Comparison of ENCODE assay signal across 9 mouse cellular contexts in the genomic region with DNA sequence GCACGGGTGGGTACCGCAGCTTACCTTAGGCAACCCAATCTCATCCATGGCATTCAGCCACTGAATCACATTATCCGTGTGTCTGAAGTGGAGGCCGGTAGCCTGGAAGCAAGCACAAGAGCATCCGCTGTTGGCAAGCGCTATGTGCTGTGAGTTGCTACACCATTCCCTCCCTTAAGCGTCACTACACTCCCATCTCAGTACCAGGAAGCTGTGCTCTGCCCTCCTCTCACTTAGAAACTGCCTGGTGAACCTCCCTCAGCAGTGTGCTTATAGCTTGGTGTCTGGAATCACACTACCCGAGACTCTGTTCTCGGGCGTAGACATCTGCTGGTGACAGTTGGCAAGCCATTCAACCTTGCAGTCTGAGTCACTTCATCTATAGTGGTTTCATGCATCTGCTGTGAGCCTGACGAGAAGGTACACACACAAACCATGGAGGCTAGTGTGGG. TPM values are rescaled to one million over a fixed set of nuclear protein-coding genes. Genes with fewer than 3 reads are reported as not detected.
DNase-seq lines count a peak whose midpoint lies in the region; ATAC-seq and TF ChIP-seq lines count a peak whose summit lies in the region.
"Had no signal": no experiment of that assay in that cellular context is flagged by ENCODE, and none has a peak within 500 bp of the region (broad histone marks: within the 10 kb centered on the region; RNA-seq: fewer than 3 reads in every experiment).

No protein-coding gene starts in this region.

- H3K27me3 ChIP-seq in hindbrain, embryonic 13.5 days = no peaks in the 10 kb centered on the region
- no peaks in the 10 kb centered on the region for H3K27me3 ChIP-seq in hindbrain, embryonic 11.5 days (ENCODE audit: control insufficient read depth, insufficient read depth, low read length)
- no peaks in the 10 kb centered on the region for H3K27me3 ChIP-seq in myocyte (ENCODE audit: control insufficient read depth, insufficient read depth, insufficient read length)
- H3K27me3 ChIP-seq: kidney, embryonic 15.5 days had no signal

- no peak overlapping the region; the same call in 1 of the 2 replicates for H3K9ac ChIP-seq in hindbrain, embryonic 13.5 days
- H3K9ac ChIP-seq in hindbrain, embryonic 11.5 days (ENCODE audit: low read depth, low read length) = no peak overlapping the region
- H3K9ac ChIP-seq: kidney, embryonic 15.5 days had no signal

- no peak for TF ChIP-seq POLR2A in myocyte (IDR thresholded peaks at IDR 0.05; ENCODE audit: insufficient read length, low read depth)

- no peak for ATAC-seq in hindbrain, embryonic 13.5 days (ENCODE audit: low FRiP score)
- no peak for ATAC-seq in hindbrain, embryonic 11.5 days (ENCODE audit: low FRiP score)

- peaks cover 94% of the 10 kb centered on the region for H3K79me2 ChIP-seq in myocyte (ENCODE audit: control insufficient read depth, insufficient read depth)

- WGBS in hindbrain, embryonic 13.5 days = 84% methylated on average over 11 of the region's 11 CpGs
- WGBS in hindbrain, embryonic 11.5 days = 96% methylated on average over 11 of the region's 11 CpGs

- H3K4me2 ChIP-seq in hindbrain, embryonic 13.5 days = no peak overlapping the region
- no peak overlapping the region for H3K4me2 ChIP-seq in hindbrain, embryonic 11.5 days (replicated peaks; ENCODE audit: low read depth, low read length)
- no peak overlapping the region for H3K4me2 ChIP-seq in myocyte (ENCODE audit: low read depth)
- H3K4me2 ChIP-seq: kidney, embryonic 15.5 days had no signal

- H3K27ac ChIP-seq in hindbrain, embryonic 13.5 days = peak overlapping the region; percentile 56; the same call in 1 of the 2 replicates
- H3K27ac ChIP-seq in hindbrain, embryonic 11.5 days (ENCODE audit: low read depth, low read length) = no peak overlapping the region

- H3K4me3 ChIP-seq in hindbrain, embryonic 13.5 days = no peak overlapping the region
- H3K4me3 ChIP-seq in hindbrain, embryonic 11.5 days (ENCODE audit: low read depth, low read length) = no peak overlapping the region
- H3K4me3 ChIP-seq in myocyte = no peak overlapping the region
- H3K4me3 ChIP-seq: kidney, embryonic 15.5 days had no signal

- no peak for DNase-seq in hindbrain, embryonic 11.5 days (ENCODE audit: low spot score)
- DNase-seq in cerebellum, adult 18-20 months = peak; percentile 46 to 55
- peak; percentile 71 for DNase-seq in induced T-regulatory cell, adult 2 months (ENCODE audit: low read depth)
- no peak for DNase-seq in thymus, postnatal 4 days
- no peak for DNase-seq in embryo, embryonic 11 days
- DNase-seq in ovary, postnatal 10 days (ENCODE audit: low spot score) = no peak

- H3K4me1 ChIP-seq in hindbrain, embryonic 13.5 days (replicated peaks) = peaks cover 20% of the 10 kb centered on the region
- no peaks in the 10 kb centered on the region for H3K4me1 ChIP-seq in hindbrain, embryonic 11.5 days (replicated peaks; ENCODE audit: control insufficient read depth, insufficient read depth, low read length)

- no peak overlapping the region for H3ac ChIP-seq in myocyte (ENCODE audit: control insufficient read depth, insufficient read length)

- peaks cover 8% of the 10 kb centered on the region for H3K36me3 ChIP-seq in hindbrain, embryonic 13.5 days
- H3K36me3 ChIP-seq in hindbrain, embryonic 11.5 days (ENCODE audit: control insufficient read depth, insufficient read depth, low read length) = no peaks in the 10 kb centered on the region
- peaks cover 46% of the 10 kb centered on the region for H3K36me3 ChIP-seq in myocyte (ENCODE audit: control insufficient read depth, insufficient read depth)

- no peaks in the 10 kb centered on the region for H3K9me3 ChIP-seq in hindbrain, embryonic 13.5 days
- H3K9me3 ChIP-seq in hindbrain, embryonic 11.5 days (ENCODE audit: control insufficient read depth, low read length) = no peaks in the 10 kb centered on the region
- H3K9me3 ChIP-seq: kidney, embryonic 15.5 days had no signal

TF ChIP-seq in myocyte, 11 proteins besides CTCF, POLR2A, EP300 and RAD21:
- TF ChIP-seq REST (IDR thresholded peaks at IDR 0.05; ENCODE audit: insufficient read depth, insufficient read length) (no peak), MYOG (IDR thresholded peaks at IDR 0.05; ENCODE audit: control insufficient read depth in 1 of 3, insufficient read depth in 1 of 3, insufficient read length in 2 of 3, low read depth in 2 of 3) (peak in 1 of 3 experiments; percentile 31), POLR2AphosphoS2 (IDR thresholded peaks at IDR 0.05; ENCODE audit: insufficient read length, low read depth) (peak; percentile 33)
TF ChIP-seq in myocyte: peak in this region for 2.

RNA-seq across cellular contexts. Expression of gene Iqgap1, which starts 58.9 kb away (rescaled TPM):
- polyA plus RNA-seq in hindbrain, embryonic 13.5 days (2015; fragmentation: Nextera tagmentation; extraction: Ambion mirVana) = 21.1 and 23.6 TPM in 2 replicates
- polyA plus RNA-seq in hindbrain, embryonic 11.5 days (2014; fragmentation: Nextera tagmentation; extraction: Ambion mirVana) = 27.1 and 29.1 TPM in 2 replicates
- 61.7 TPM for polyA plus RNA-seq in myocyte (2012; fragmentation: generic; extraction: Trizol)

Comparison
In these comparisons a context has a peak if more than half of its experiments do, and no peak if none do; other contexts are left out.
1. DNase-seq: peak in cerebellum, adult 18-20 months (2 of 2) and induced T-regulatory cell, adult 2 months (single experiment); none in hindbrain, embryonic 11.5 days (single experiment), thymus, postnatal 4 days (single experiment), embryo, embryonic 11 days (single experiment) and ovary, postnatal 10 days (single experiment).